Mouse (Mus musculus): Measurements from ENCODE around the gene Cdkl1. TPM values are rescaled to one million over a fixed set of nuclear protein-coding genes. Genes with fewer than 3 reads are reported as not detected.

Gene Cdkl1
- total RNA-seq (2014; rRNA removed) (28.3 and 51.5 TPM in 2 replicates), polyA plus RNA-seq (2015; fragmentation: Nextera tagmentation; extraction: Ambion mirVana) (20.2 and 26.7 TPM in 2 replicates)

GRCm38 (mm10) chr12:69790530-69791505 is at the start of gene Cdkl1:
Gene Cdkl1 (minus strand): TSS chr12:69791267.
- no peaks in the 10 kb centered on the region for H3K36me3 ChIP-seq (ENCODE audit: insufficient read depth, low read length)
- no peaks in the 10 kb centered on the region for H3K9me3 ChIP-seq (ENCODE audit: low read length)
- H3K27ac ChIP-seq: peak within 1 kb of the TSS; percentile 80
- peak; percentile 10; the same call in 1 of the 2 replicates for TF ChIP-seq CTCF (IDR thresholded peaks at IDR 0.05; ENCODE audit: low read depth)
- under 1% methylated on average over 43 of the region's 45 CpGs for WGBS
- H3K4me1 ChIP-seq (ENCODE audit: insufficient read depth, low read length): 0 out of 2 replicates have a peak, but pooled peaks cover 3% of the 10 kb centered on the region
- H3K4me2 ChIP-seq (ENCODE audit: low read depth, low read length): peak within 1 kb of the TSS; percentile 99
- H3K9ac ChIP-seq (replicated peaks; ENCODE audit: low read length): peak within 1 kb of the TSS; percentile 73
- H3K27me3 ChIP-seq (ENCODE audit: insufficient read depth, low read length): no peaks in the 10 kb centered on the region
- DNase-seq (ENCODE audit: low spot score): peak; percentile 70
- ATAC-seq: peak; percentile 91
- peak within 1 kb of the TSS; percentile 59 for H3K4me3 ChIP-seq (ENCODE audit: low read length)

- Histone ChIP-seq H3K27me3 (ENCODE audit: insufficient read depth, low read length) (no peaks in the 10 kb centered on the region), H3K9ac (replicated peaks; ENCODE audit: low read length) (no peak overlapping the region), H3K4me1 (ENCODE audit: insufficient read depth, low read length) (no peaks in the 10 kb centered on the region), H3K36me3 (ENCODE audit: insufficient read depth, low read length) (peaks cover 26% of the 10 kb centered on the region; the same call in 1 of the 2 replicates), H3K9me3 (ENCODE audit: low read length) (no peaks in the 10 kb centered on the region), H3K4me2 (ENCODE audit: low read depth, low read length) (no peak overlapping the region), H3K4me3 (ENCODE audit: low read length) (no peak overlapping the region), H3K27ac (no peak overlapping the region)
- ATAC-seq (no peak), DNase-seq (ENCODE audit: low spot score) (no peak)
- WGBS: 71% methylated on average over 11 of the region's 11 CpGs
- TF ChIP-seq CTCF (IDR thresholded peaks at IDR 0.05; ENCODE audit: low read depth): no peak
Measured at GRCm38 (mm10) chr12:69838376-69838775, 47.3 kb upstream of the Cdkl1 start.

- Histone ChIP-seq H3K27me3 (ENCODE audit: insufficient read depth, low read length) (no peaks in the 10 kb centered on the region), H3K27ac (no peak overlapping the region), H3K4me3 (ENCODE audit: low read length) (no peak overlapping the region), H3K36me3 (ENCODE audit: insufficient read depth, low read length) (peaks cover 18% of the 10 kb centered on the region; the same call in 1 of the 2 replicates), H3K4me2 (ENCODE audit: low read depth, low read length) (no peak overlapping the region), H3K9ac (replicated peaks; ENCODE audit: low read length) (no peak overlapping the region), H3K9me3 (ENCODE audit: low read length) (no peaks in the 10 kb centered on the region), H3K4me1 (ENCODE audit: insufficient read depth, low read length) (no peaks in the 10 kb centered on the region)
- no peak for TF ChIP-seq CTCF (IDR thresholded peaks at IDR 0.05; ENCODE audit: low read depth)
- DNase-seq (ENCODE audit: low spot score) (no peak), ATAC-seq (no peak)
- WGBS: 81% methylated on average over 12 of the region's 12 CpGs
Measured at GRCm38 (mm10) chr12:69833982-69834604, 43.0 kb upstream of the Cdkl1 start.

DNA sequence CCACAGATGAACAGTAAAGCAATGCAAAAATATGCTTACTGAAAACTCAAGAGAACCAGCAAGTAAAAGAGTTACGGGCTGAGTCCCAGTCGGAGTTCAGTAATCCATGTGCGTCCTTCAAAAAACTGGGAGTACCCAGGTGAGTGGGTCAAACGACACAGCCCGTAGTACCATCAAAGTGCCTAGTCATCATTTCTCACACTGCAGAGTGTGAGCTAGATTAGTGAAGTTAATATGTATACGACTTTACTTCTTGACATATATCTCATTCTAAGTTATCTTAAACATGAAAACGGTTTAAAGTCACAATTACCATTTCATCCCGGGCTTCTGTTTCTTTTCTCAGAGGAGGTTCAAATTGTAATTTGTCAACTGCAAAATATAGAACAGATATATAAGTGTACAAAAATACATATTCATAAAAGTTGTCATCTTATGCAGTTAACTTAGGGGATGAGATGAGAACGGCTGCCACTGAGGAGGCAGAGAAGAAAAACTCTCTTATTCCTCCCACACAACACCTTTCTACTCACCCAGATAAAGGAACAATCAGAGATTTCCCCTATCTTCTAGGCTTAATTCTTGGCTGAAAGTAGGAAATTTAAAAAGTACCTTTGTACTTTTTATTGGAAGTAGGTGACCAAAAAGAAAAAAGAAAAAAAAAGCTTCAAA is 40.3 kb upstream of the Cdkl1 start:
- ATAC-seq: no peak
- Histone ChIP-seq H3K9ac (replicated peaks; ENCODE audit: low read length) (no peak overlapping the region), H3K4me1 (ENCODE audit: insufficient read depth, low read length) (no peaks in the 10 kb centered on the region), H3K36me3 (ENCODE audit: insufficient read depth, low read length) (peaks cover 13% of the 10 kb centered on the region), H3K4me2 (ENCODE audit: low read depth, low read length) (no peak overlapping the region), H3K9me3 (ENCODE audit: low read length) (no peaks in the 10 kb centered on the region), H3K27me3 (ENCODE audit: insufficient read depth, low read length) (no peaks in the 10 kb centered on the region), H3K27ac (no peak overlapping the region), H3K4me3 (ENCODE audit: low read length) (no peak overlapping the region)
- no peak for DNase-seq (ENCODE audit: low spot score)
- TF ChIP-seq CTCF (IDR thresholded peaks at IDR 0.05; ENCODE audit: low read depth): no peak
- WGBS: 94% methylated on average over 9 of the region's 9 CpGs

DNA sequence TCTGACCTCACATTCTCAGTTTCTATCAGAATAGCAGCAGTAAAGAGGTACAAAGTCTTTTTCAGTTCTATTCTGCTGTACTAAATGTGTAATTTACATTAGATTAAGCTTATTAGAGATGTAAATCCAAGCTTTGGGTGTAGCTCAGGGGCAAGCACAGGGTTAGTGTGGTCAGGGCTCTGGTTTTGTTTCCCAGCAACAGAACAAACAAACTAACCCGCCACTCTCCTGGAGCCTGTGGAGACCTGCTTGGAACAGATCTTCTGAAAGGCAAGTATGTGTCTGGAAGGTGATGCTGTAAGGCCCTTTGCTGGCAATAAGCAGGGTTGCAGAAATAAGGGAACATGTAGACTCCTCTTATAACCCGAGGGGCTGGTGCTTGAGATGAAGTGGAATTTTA is 37.1 kb upstream of the Cdkl1 start:
- DNase-seq (ENCODE audit: low spot score): no peak
- WGBS: 58% methylated on average over 2 of the region's 2 CpGs
- Histone ChIP-seq H3K36me3 (ENCODE audit: insufficient read depth, low read length) (peaks cover 13% of the 10 kb centered on the region), H3K27ac (no peak overlapping the region), H3K4me1 (ENCODE audit: insufficient read depth, low read length) (no peaks in the 10 kb centered on the region), H3K9ac (replicated peaks; ENCODE audit: low read length) (no peak overlapping the region), H3K27me3 (ENCODE audit: insufficient read depth, low read length) (no peaks in the 10 kb centered on the region), H3K4me2 (ENCODE audit: low read depth, low read length) (no peak overlapping the region), H3K4me3 (ENCODE audit: low read length) (no peak overlapping the region), H3K9me3 (ENCODE audit: low read length) (no peaks in the 10 kb centered on the region)
- TF ChIP-seq CTCF (IDR thresholded peaks at IDR 0.05; ENCODE audit: low read depth): no peak
- no peak for ATAC-seq

DNA sequence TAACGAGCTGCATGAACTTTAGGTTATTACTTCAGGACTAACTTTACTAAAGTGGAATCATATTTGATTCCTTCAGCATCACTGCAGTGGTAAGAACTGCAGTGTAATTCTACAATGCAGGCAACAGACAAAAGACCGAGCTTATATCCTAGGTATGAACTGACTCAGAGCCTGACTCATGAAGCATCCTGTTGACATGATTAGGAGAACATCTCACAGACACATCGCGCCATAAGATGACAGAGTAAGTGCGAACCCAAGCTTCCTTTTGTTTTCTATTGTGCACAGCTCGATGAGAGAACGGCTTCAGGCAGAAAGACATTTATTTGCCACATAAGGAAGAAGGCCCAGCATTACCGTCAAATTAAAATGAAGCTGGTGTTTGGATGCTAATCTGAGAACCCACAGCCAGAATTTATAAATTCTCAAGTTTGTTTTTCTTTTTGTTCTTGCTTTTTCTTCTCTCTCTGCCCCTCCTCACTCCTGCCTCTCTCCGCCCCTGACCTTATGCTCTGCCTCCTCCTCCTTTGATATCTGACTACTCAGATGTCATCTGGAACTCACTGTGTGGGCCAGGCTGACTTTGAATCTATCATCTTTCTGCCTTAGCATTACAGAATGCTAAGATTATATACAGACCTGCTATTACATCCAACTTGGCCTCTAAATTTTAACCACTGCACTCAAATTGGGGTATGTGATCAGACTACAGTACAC is 34.0 kb upstream of the Cdkl1 start:
- H3K27me3 ChIP-seq (ENCODE audit: insufficient read depth, low read length): no peaks in the 10 kb centered on the region
- peaks cover 30% of the 10 kb centered on the region for H3K36me3 ChIP-seq (ENCODE audit: insufficient read depth, low read length)
- H3K27ac ChIP-seq: no peak overlapping the region
- DNase-seq (ENCODE audit: low spot score): no peak
- TF ChIP-seq CTCF (IDR thresholded peaks at IDR 0.05; ENCODE audit: low read depth): no peak
- no peak overlapping the region for H3K4me3 ChIP-seq (ENCODE audit: low read length)
- no peaks in the 10 kb centered on the region for H3K9me3 ChIP-seq (ENCODE audit: low read length)
- no peak overlapping the region for H3K9ac ChIP-seq (replicated peaks; ENCODE audit: low read length)
- no peak for ATAC-seq
- no peak overlapping the region for H3K4me2 ChIP-seq (ENCODE audit: low read depth, low read length)
- H3K4me1 ChIP-seq (ENCODE audit: insufficient read depth, low read length): no peaks in the 10 kb centered on the region
- 88% methylated on average over 9 of the region's 9 CpGs for WGBS
